Mouse (Mus musculus) ES-E14 (cell line): Measurements from ENCODE around the gene Ap1s3. TPM values are rescaled to one million over a fixed set of nuclear protein-coding genes. Genes with fewer than 3 reads are reported as not detected.

Experiments
- DNase-seq: peaks from one replicate; pipeline ENCODE4 v3.0.0-alpha.2; 2013; ENCODE audit warnings: low read depth, low spot score
- H3K27ac ChIP-seq: 2 replicates; pipeline ENCODE4 v1.5.1; 2012; ENCODE audit warnings: low read depth, mild to moderate bottlenecking, low read length, moderate library complexity, mixed read lengths; ENCODE audit not compliant: poor library complexity, insufficient read depth, severe bottlenecking
- H3K36me3 ChIP-seq: 2 replicates; pipeline ENCODE4 v1.6.1; 2012; ENCODE audit warnings: mild to moderate bottlenecking, low read length, moderate library complexity, mixed read lengths; ENCODE audit not compliant: control insufficient read depth, poor library complexity, insufficient read depth, severe bottlenecking
- H3K4me1 ChIP-seq, 2 experiments: fragments of 150-350 bp in 1 of 2; sonication (generic) in 1 of 2; 2 replicates each; pipeline ENCODE4 v1.6.1; 2012; ENCODE audit warnings: low read length in 2 of 2, mild to moderate bottlenecking in 1 of 2, mixed read lengths in 1 of 2; ENCODE audit not compliant: control insufficient read depth in 2 of 2, insufficient read depth in 2 of 2, poor library complexity in 1 of 2
- H3K4me3 ChIP-seq, 2 experiments: fragments of 150-350 bp in 1 of 2; sonication (generic) in 1 of 2; 2 replicates each; pipeline ENCODE4 v1.5.1; 2012; ENCODE audit warnings: low read length in 2 of 2, low read depth in 1 of 2, mild to moderate bottlenecking in 1 of 2, mixed read lengths in 1 of 2; ENCODE audit not compliant: insufficient read depth in 1 of 2, poor library complexity in 1 of 2, severe bottlenecking in 1 of 2
- H3K9ac ChIP-seq: 2 replicates; pipeline ENCODE4 v1.6.1; 2012; ENCODE audit warnings: low read depth, mild to moderate bottlenecking, low read length, mixed read lengths; ENCODE audit not compliant: poor library complexity, insufficient read depth, severe bottlenecking
- H3K9me3 ChIP-seq: fragments of 150-350 bp; sonication (generic); 2 replicates; pipeline ENCODE4 v1.6.1; 2012; ENCODE audit warnings: low read depth, mild to moderate bottlenecking, low read length; ENCODE audit not compliant: control insufficient read depth, insufficient read depth
- CHD2 ChIP-seq: IDR thresholded peaks from 2 replicates; pipeline ENCODE4 v1.6.1; 2014; ENCODE audit warnings: mild to moderate bottlenecking, low read depth, low read length, inconsistent platforms
- HCFC1 ChIP-seq: IDR thresholded peaks from 2 replicates; pipeline ENCODE4 v1.6.1; 2012; ENCODE audit warnings: low read length, inconsistent platforms, borderline replicate concordance; ENCODE audit not compliant: insufficient read depth
- MAFK ChIP-seq: IDR thresholded peaks from 2 replicates; pipeline ENCODE4 v1.6.1; 2014; ENCODE audit warnings: mild to moderate bottlenecking, low read depth, low read length, inconsistent platforms; ENCODE audit not compliant: insufficient read depth
- ZC3H11A ChIP-seq: IDR thresholded peaks from 2 replicates; pipeline ENCODE4 v1.6.1; 2012; ENCODE audit warnings: low read depth, mild to moderate bottlenecking, inconsistent platforms, low read length, borderline replicate concordance
- ZNF384 ChIP-seq: IDR thresholded peaks from 2 replicates; pipeline ENCODE4 v1.6.1; 2012; ENCODE audit warnings: low read depth, low read length, inconsistent platforms
- in situ Hi-C, 2 experiments: fragments of 600-800 bp; cut with MboI; formaldehyde crosslinking; loops; one replicate each; pipeline ENCODE4 v1.15.1; 2025; ENCODE audit warnings: low sequenced_read_pairs in 2 of 2, inconsistent platforms in 1 of 2; ENCODE audit not compliant: unreplicated experiment in 2 of 2
- total RNA-seq: library from RNA; depleted of rRNA; stranded (reverse); fragments of 300-350 nt; gene quantifications from 2 replicates; pipeline ENCODE4 v1.2.3, GENCODE M21; 2012

Ap1s3 gene
- total RNA-seq, 1 experiment, result 4.7 TPM

DNA sequence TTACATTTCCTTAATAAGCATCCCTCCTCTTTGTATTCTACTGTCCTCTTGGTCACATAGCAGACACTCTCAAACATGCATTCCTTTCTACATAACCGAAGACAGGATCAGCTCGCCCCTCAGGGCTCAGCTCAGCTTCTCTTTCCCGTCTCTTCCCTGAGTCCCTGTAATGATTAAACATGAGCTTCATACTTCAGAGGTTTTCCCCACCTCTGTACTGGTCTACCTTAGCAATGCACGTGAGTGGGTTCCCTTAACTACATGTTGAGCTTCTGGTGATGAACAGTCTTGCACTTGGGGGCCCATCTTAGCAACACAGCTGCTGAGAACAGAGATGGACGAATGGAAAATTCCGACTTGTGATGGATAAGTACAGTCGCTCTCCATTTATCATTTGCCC lies 12.2 kb downstream of the Ap1s3 start:
- Histone ChIP-seq H3K9me3 (no peaks in the 10 kb centered on the region), H3K27ac (no peak overlapping the region), H3K4me1 (no peaks in the 10 kb centered on the region), H3K36me3 (no peaks in the 10 kb centered on the region), H3K4me3 (no peak overlapping the region), H3K9ac (no peak overlapping the region)
- no peak for DNase-seq
- TF ChIP-seq HCFC1 (no peak), MAFK (no peak), ZNF384 (no peak), ZC3H11A (no peak)
- in situ Hi-C loops, result no loop called here

DNA sequence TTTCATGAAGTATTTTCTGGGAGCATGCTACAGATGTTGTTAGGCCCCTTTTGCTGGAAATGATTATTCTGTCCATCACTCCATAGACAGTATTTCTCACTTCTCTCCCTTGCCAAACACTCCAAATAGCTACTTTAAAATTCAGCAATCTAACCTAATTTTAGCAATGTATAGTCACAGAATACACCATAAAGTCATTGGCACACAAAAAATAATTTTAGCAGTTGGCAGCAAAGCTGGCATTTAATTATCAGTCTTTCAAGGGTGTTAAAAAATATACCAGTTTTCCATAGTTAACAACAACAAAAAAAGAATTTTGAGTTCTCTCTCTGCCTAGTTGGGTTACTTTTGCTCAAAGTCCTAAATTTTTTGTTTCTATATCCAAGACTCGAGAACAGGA lies 14.4 kb downstream of the Ap1s3 start:
- Histone ChIP-seq H3K4me3 (no peak overlapping the region), H3K9ac (no peak overlapping the region), H3K9me3 (no peaks in the 10 kb centered on the region), H3K36me3 (no peaks in the 10 kb centered on the region), H3K27ac (no peak overlapping the region), H3K4me1 (no peaks in the 10 kb centered on the region)
- in situ Hi-C loops, result no loop called here
- no peak for DNase-seq
- TF ChIP-seq CHD2 (no peak), ZNF384 (no peak), MAFK (no peak), ZC3H11A (no peak), HCFC1 (no peak)

DNA sequence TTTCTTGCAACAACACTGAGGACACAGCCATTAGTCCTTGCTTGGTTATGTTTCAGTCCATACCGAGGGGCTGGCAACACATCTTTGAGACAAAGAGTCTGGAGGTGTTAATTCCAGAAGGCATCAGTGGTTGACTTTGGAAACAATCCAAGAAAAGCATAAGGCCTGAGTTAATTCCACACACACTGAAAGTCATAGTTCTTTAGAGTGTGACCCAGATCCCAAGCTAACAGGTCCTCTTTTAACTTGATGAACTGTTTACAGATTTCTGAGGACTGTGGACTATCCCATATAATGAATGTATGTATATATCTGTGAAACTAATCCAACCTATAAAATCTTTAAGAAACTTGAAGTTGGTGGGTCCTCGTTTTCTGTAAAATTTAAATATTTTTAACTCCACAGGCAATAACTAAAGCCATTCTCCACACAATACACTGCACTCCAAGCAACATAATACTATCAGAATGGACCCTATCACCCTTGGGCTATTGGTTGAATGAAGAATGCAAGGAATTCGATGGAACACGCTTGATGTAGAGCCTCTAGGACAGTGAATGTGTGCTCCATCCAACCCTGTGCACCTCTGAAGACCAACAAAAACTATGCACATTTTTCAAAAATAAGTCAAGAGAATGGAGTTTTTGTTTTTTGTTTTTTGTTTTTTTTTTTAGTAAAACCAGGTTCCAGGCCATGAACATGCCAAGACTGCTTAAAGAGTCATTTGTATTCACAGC lies 15.8 kb downstream of the Ap1s3 start:
- no peak for DNase-seq
- no peaks in the 10 kb centered on the region for H3K4me1 ChIP-seq
- H3K9me3 ChIP-seq, result no peaks in the 10 kb centered on the region
- H3K9ac ChIP-seq, result no peak overlapping the region
- in situ Hi-C loops, result no loop called here
- no peak overlapping the region for H3K27ac ChIP-seq
- TF ChIP-seq HCFC1, result no peak
- no peak for TF ChIP-seq ZNF384
- TF ChIP-seq CHD2, result no peak
- TF ChIP-seq ZC3H11A, result no peak
- TF ChIP-seq MAFK, result no peak
- no peak overlapping the region for H3K4me3 ChIP-seq
- H3K36me3 ChIP-seq, result no peaks in the 10 kb centered on the region

DNA sequence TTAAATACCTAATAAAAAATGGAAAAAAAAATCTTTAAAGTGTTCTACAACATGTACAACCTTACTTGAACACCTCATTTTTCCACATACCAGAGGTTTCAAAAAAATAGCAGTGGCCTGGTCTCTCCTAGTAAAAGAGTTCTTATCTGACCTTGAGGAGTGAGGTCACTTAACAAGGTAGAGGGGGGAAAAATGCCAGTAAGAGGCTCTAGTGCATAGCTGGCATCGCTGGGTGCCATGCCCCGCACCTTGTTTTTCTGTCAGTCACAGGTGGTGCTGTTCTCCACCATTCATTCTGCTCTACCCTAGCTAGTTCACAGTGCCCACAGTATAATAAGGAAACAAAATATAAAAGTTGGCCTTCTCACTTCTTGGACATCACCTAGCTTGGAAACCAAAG lies 16.8 kb downstream of the Ap1s3 start:
- in situ Hi-C loops, result no loop called here
- H3K9ac ChIP-seq, result no peak overlapping the region
- no peak for DNase-seq
- H3K9me3 ChIP-seq, result no peaks in the 10 kb centered on the region
- no peaks in the 10 kb centered on the region for H3K4me1 ChIP-seq
- no peak overlapping the region for H3K4me3 ChIP-seq
- TF ChIP-seq MAFK, result no peak
- no peak for TF ChIP-seq ZC3H11A
- no peak for TF ChIP-seq CHD2
- no peak for TF ChIP-seq ZNF384
- TF ChIP-seq HCFC1, result no peak
- no peak overlapping the region for H3K27ac ChIP-seq
- H3K36me3 ChIP-seq, result no peaks in the 10 kb centered on the region
